ENCODE assay signal across 27 mouse cellular contexts in the genomic region with DNA sequence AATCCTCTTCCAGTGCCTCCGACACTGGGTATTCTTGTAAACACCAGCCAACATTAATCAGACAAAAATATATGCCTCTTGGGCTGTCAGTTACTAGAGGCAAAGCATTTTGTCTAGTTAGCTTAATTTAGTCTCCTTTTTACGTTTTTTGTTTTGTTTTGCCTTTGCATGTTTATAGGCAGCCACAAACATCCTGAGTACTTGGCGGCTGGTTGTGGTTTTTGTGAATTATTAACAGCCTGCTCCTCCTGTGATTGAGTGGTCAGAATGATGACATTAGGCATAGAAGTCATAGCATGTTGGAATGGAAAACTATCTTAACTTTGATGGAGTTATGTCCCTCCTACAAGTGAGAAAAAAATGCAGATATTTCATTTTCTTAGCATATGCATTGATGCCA. TPM values are rescaled to one million over a fixed set of nuclear protein-coding genes. Genes with fewer than 3 reads are reported as not detected.
DNase-seq lines count a peak whose midpoint lies in the region; ATAC-seq lines count a peak whose summit lies in the region.
"Had no signal": no experiment of that assay in that cellular context is flagged by ENCODE, and none has a peak within 500 bp of the region (broad histone marks: within the 10 kb centered on the region; RNA-seq: fewer than 3 reads in every experiment).

No protein-coding gene starts in this region.

- 0 out of 2 replicates have a peak overlapping the region, but pooled peaks have one; percentile 51 for H3K27ac ChIP-seq in kidney, embryonic 15.5 days
- H3K27ac ChIP-seq in lung, embryonic 15.5 days: 0 out of 2 replicates have a peak overlapping the region, but pooled peaks have one; percentile 12
- H3K27ac ChIP-seq: embryonic facial prominence, embryonic 10.5 days; embryonic facial prominence, embryonic 13.5 days; forebrain, embryonic 12.5 days; forebrain, embryonic 15.5 days; heart, embryonic 15.5 days; hindbrain, embryonic 10.5 days had no signal

- DNase-seq in kidney, adult 11 months: peak; percentile 15
- DNase-seq in kidney, postnatal 14 days: no peak
- DNase-seq in kidney, postnatal 10 days: no peak
- no peak for DNase-seq in lung, postnatal 4 days
- DNase-seq in testis, postnatal 10 days (ENCODE audit: low spot score): no peak
- DNase-seq: adrenal gland, adult 8-10 months; adrenal gland, postnatal 25 days; cerebellum, adult 11-12 months; cerebellum, adult 8-10 months; cerebellum, postnatal 10 days; cerebellum, postnatal 36 days; embryo, embryonic 11 days; gastrocnemius, postnatal 25 days; heart, adult 18-20 months; heart, postnatal 10 days; heart, postnatal 36 days had no signal

- no peaks in the 10 kb centered on the region for H3K9me3 ChIP-seq in kidney, embryonic 15.5 days (replicated peaks)
- H3K9me3 ChIP-seq in lung, embryonic 15.5 days: no peaks in the 10 kb centered on the region
- H3K9me3 ChIP-seq: embryonic facial prominence, embryonic 10.5 days; embryonic facial prominence, embryonic 13.5 days; forebrain, embryonic 12.5 days; forebrain, embryonic 15.5 days; heart, embryonic 12.5 days; heart, embryonic 15.5 days; hindbrain, embryonic 10.5 days had no signal

- H3K27me3 ChIP-seq in kidney, embryonic 15.5 days: 0 out of 2 replicates have a peak, but pooled peaks cover 13% of the 10 kb centered on the region
- no peaks in the 10 kb centered on the region for H3K27me3 ChIP-seq in lung, embryonic 15.5 days
- H3K27me3 ChIP-seq: forebrain, embryonic 12.5 days; forebrain, embryonic 15.5 days; heart, embryonic 12.5 days; heart, embryonic 15.5 days had no signal

- H3K36me3 ChIP-seq in kidney, embryonic 15.5 days: no peaks in the 10 kb centered on the region
- no peaks in the 10 kb centered on the region for H3K36me3 ChIP-seq in lung, embryonic 15.5 days
- H3K36me3 ChIP-seq: embryonic facial prominence, embryonic 10.5 days; embryonic facial prominence, embryonic 13.5 days; forebrain, embryonic 12.5 days; forebrain, embryonic 15.5 days; heart, embryonic 12.5 days; heart, embryonic 15.5 days; hindbrain, embryonic 10.5 days had no signal

- H3K4me2 ChIP-seq in kidney, embryonic 15.5 days: no peak overlapping the region
- H3K4me2 ChIP-seq in lung, embryonic 15.5 days: no peak overlapping the region
- H3K4me2 ChIP-seq: embryonic facial prominence, embryonic 13.5 days; forebrain, embryonic 12.5 days; forebrain, embryonic 15.5 days; heart, embryonic 12.5 days; heart, embryonic 15.5 days had no signal

- no peaks in the 10 kb centered on the region for H3K4me1 ChIP-seq in kidney, embryonic 15.5 days
- no peaks in the 10 kb centered on the region for H3K4me1 ChIP-seq in lung, embryonic 15.5 days
- H3K4me1 ChIP-seq: embryonic facial prominence, embryonic 10.5 days; embryonic facial prominence, embryonic 13.5 days; forebrain, embryonic 12.5 days; forebrain, embryonic 15.5 days; heart, embryonic 12.5 days; hindbrain, embryonic 10.5 days had no signal

- WGBS in kidney, embryonic 15.5 days: 58% methylated on average over 3 of the region's 3 CpGs
- 51% methylated on average over 3 of the region's 3 CpGs for WGBS in lung, embryonic 15.5 days

- no peak overlapping the region for H3K9ac ChIP-seq in kidney, embryonic 15.5 days
- H3K9ac ChIP-seq in lung, embryonic 15.5 days: no peak overlapping the region
- H3K9ac ChIP-seq: embryonic facial prominence, embryonic 13.5 days; forebrain, embryonic 12.5 days; forebrain, embryonic 15.5 days; heart, embryonic 12.5 days; heart, embryonic 15.5 days had no signal

- ATAC-seq in kidney, embryonic 15.5 days (replicated peaks; ENCODE audit: low FRiP score): no peak
- no peak for ATAC-seq in lung, embryonic 15.5 days (ENCODE audit: borderline replicate concordance, extremely low read depth, low FRiP score, low TSS enrichment)
- ATAC-seq: activated CD4-positive, CD25-positive, alpha-beta regulatory T cell, adult 4 months; forebrain, embryonic 15.5 days had no signal

- H3K4me3 ChIP-seq in kidney, embryonic 15.5 days (replicated peaks): no peak overlapping the region
- no peak overlapping the region for H3K4me3 ChIP-seq in lung, embryonic 15.5 days
- H3K4me3 ChIP-seq: embryonic facial prominence, embryonic 10.5 days; embryonic facial prominence, embryonic 13.5 days; erythroblast, embryonic 14.5 days; forebrain, embryonic 12.5 days; forebrain, embryonic 15.5 days; heart, embryonic 12.5 days; heart, embryonic 15.5 days; hindbrain, embryonic 10.5 days had no signal

RNA-seq across cellular contexts. Expression of gene Vegfd, which starts 2.6 kb away (rescaled TPM):
- polyA plus RNA-seq in kidney, embryonic 15.5 days (2015; fragmentation: Nextera tagmentation; extraction: Ambion mirVana): 17.7 and 20.3 TPM in 2 replicates
- polyA plus RNA-seq in lung, embryonic 15.5 days (2015; fragmentation: Nextera tagmentation; extraction: Ambion mirVana): 48.1 and 52.2 TPM in 2 replicates
- polyA plus RNA-seq: activated CD4-positive, CD25-positive, alpha-beta regulatory T cell, adult 4 months; erythroblast, embryonic 14.5 days had no signal

RNA-seq across cellular contexts. Expression of gene Piga, which starts 49.0 kb away (rescaled TPM):
- 13.8 and 14.0 TPM in 2 replicates for polyA plus RNA-seq in kidney, embryonic 15.5 days (2015; fragmentation: Nextera tagmentation; extraction: Ambion mirVana)
- polyA plus RNA-seq in lung, embryonic 15.5 days (2015; fragmentation: Nextera tagmentation; extraction: Ambion mirVana): 18.8 and 19.8 TPM in 2 replicates
